Mouse (Mus musculus) heart, embryonic 11.5 days (tissue): ENCODE data around the gene Ddb1. TPM values are rescaled to one million over a fixed set of nuclear protein-coding genes. Genes with fewer than 3 reads are reported as not detected.

ENCODE experiments used
- ATAC-seq: fragments of 200-750 bp; cut with Nextera tagmentation; replicated peaks from 2 replicates; pipeline ENCODE4 v1.8.0; 2017; ENCODE audit warnings: moderate library complexity; ENCODE audit not compliant: insufficient number of reproducible peaks, low FRiP score, low TSS enrichment
- H3K27ac ChIP-seq: fragments of 300-500 bp; sonication (generic); 2 replicates; pipeline ENCODE4 v1.5.1; 2014; ENCODE audit warnings: mild to moderate bottlenecking, low read depth, low read length
- H3K27me3 ChIP-seq: fragments of 300-500 bp; sonication (generic); 2 replicates; pipeline ENCODE4 v1.6.1; 2014; ENCODE audit warnings: mild to moderate bottlenecking, low read length, mixed read lengths; ENCODE audit not compliant: control insufficient read depth, insufficient read depth
- H3K36me3 ChIP-seq: fragments of 300-500 bp; sonication (generic); 2 replicates; pipeline ENCODE4 v1.6.1; 2014; ENCODE audit warnings: mild to moderate bottlenecking, low read length, moderate library complexity, mixed read lengths; ENCODE audit not compliant: control insufficient read depth, insufficient read depth
- H3K4me1 ChIP-seq: fragments of 300-500 bp; sonication (generic); 2 replicates; pipeline ENCODE4 v1.6.1; 2014; ENCODE audit warnings: low read length; ENCODE audit not compliant: control insufficient read depth, insufficient read depth
- H3K4me2 ChIP-seq: fragments of 300-500 bp; sonication (generic); 2 replicates; pipeline ENCODE4 v1.6.1; 2014; ENCODE audit warnings: mild to moderate bottlenecking, moderate library complexity
- H3K4me3 ChIP-seq: fragments of 300-500 bp; sonication (generic); 2 replicates; pipeline ENCODE4 v1.5.1; 2014; ENCODE audit warnings: low read depth, low read length
- H3K9ac ChIP-seq: fragments of 300-500 bp; sonication (generic); 2 replicates; pipeline ENCODE4 v1.6.1; 2014; ENCODE audit warnings: mild to moderate bottlenecking, low read depth, low read length, moderate library complexity
- H3K9me3 ChIP-seq: fragments of 300-500 bp; sonication (generic); replicated peaks from 2 replicates; pipeline ENCODE4 v1.6.1; 2016; ENCODE audit warnings: low read length; ENCODE audit not compliant: control insufficient read depth
- WGBS: fragments of 180-500 bp; shearing (Covaris S2); extraction: QIAGEN DNeasy Blood & Tissue Kit; methylation state at CpG from one replicate; pipeline ENCODE4 v1.1.7; 2014; ENCODE audit not compliant: insufficient replicate concordance; 5-methylcytosine and 5-hydroxymethylcytosine counted together
- polyA plus RNA-seq: library from polyadenylated mRNA; unstranded; fragments of >200 nt; fragmentation: Nextera tagmentation; extraction: Ambion mirVana; gene quantifications from 2 replicates; pipeline ENCODE4 v1.2.1, GENCODE M21; 2014

Ddb1 gene
- polyA plus RNA-seq, 1 experiment from 2014 or later: 265 TPM

DNA sequence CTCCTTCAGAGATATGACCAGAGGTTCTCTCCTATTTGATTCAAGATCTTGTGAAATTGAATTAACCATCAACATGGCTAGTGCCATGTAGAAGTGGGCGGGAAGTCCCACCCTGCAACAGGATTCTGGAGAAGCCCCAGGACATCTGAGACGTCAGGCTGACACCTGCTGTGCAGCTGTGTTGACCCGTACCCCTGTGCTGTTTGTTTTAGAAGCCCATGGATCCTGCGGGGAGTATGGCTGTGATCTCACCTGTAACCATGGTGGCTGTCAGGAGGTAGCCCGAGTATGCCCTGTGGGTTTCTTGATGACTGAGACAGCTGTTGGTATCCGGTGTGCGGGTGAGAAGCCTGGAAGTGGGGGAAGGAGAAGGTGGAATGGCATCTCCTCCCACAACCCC is 32.7 kb downstream of the Ddb1 start:
- H3K4me2 ChIP-seq: no peak overlapping the region
- no peaks in the 10 kb centered on the region for H3K36me3 ChIP-seq
- 45% methylated on average over 7 of the region's 7 CpGs for WGBS
- no peak overlapping the region for H3K4me3 ChIP-seq
- ATAC-seq: no peak
- no peak overlapping the region for H3K9ac ChIP-seq
- H3K4me1 ChIP-seq: peaks cover 10% of the 10 kb centered on the region; the same call in 1 of the 2 replicates
- H3K27me3 ChIP-seq: peaks cover 10% of the 10 kb centered on the region
- H3K9me3 ChIP-seq: no peaks in the 10 kb centered on the region
- no peak overlapping the region for H3K27ac ChIP-seq

DNA sequence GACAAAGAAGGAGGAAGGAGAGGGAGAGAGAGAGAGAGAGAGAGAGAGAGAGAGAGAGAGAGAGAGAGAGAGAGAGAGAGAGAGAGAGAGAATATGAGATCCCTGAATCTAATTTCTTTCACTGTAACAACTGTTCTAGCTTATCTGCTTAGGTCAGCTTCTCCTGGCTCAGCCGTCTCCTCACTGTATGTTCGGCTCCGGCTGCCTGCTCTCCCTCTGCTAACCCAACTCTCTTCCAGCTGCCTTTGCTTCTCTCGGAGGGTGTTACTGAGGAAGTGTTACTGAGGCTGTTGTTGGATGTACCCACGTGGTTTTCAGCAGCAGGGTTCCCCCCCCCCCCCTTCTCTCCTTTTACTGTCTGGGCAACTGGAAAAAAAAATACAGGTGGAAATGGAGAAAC is 35.0 kb downstream of the Ddb1 start:
- Histone ChIP-seq H3K9me3 (no peaks in the 10 kb centered on the region), H3K36me3 (no peaks in the 10 kb centered on the region), H3K4me3 (no peak overlapping the region), H3K27ac (no peak overlapping the region), H3K27me3 (peaks cover 9% of the 10 kb centered on the region), H3K4me2 (no peak overlapping the region), H3K4me1 (peaks cover 4% of the 10 kb centered on the region; the same call in 1 of the 2 replicates), H3K9ac (no peak overlapping the region)
- no peak for ATAC-seq
- WGBS: under 1% methylated on average over 5 of the region's 5 CpGs

DNA sequence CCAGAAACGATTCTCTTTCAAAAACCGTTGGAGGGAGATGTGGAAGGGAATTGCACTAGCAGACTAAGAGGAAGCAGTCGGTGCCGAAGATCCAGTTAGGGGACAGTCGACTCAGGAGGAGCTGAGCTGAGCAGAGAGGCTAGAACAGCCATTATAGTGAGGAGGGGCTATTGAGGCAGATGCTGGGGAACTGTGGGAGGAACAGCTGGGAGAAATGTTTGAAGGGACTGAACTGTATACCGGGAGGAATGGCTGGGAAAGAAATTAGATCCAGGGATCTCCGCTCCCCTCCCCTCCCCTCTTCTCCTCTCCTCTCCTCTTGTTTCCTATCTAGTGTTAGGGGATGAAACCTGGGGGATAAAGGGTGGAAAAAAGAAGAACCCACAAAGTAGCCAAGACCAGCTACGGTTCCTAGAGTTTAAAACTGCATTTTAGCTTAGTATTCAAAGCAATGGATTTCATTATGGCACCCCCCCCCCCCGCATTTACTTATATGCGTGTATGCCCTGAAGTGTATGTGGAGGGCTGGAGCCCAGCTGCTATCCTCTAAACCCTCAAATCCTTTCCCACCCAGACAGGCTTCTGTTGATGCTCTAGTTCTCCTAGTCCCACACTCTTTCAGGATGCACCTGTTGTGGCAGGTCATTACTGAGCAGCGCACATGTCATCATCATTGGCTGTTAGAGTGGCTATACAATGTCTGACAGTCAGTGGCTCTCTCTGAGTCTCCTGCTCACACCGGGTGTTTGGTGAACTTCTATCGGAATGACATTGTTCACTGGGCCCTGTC is 35.7 kb downstream of the Ddb1 start:
- Histone ChIP-seq H3K27ac (no peak overlapping the region), H3K27me3 (0 out of 2 replicates have a peak, but pooled peaks cover 4% of the 10 kb centered on the region), H3K9ac (no peak overlapping the region), H3K9me3 (no peaks in the 10 kb centered on the region), H3K4me2 (no peak overlapping the region; the same call in 1 of the 2 replicates), H3K4me1 (no peaks in the 10 kb centered on the region), H3K4me3 (no peak overlapping the region), H3K36me3 (no peaks in the 10 kb centered on the region)
- no peak for ATAC-seq
- 51% methylated on average over 13 of the region's 13 CpGs for WGBS

DNA sequence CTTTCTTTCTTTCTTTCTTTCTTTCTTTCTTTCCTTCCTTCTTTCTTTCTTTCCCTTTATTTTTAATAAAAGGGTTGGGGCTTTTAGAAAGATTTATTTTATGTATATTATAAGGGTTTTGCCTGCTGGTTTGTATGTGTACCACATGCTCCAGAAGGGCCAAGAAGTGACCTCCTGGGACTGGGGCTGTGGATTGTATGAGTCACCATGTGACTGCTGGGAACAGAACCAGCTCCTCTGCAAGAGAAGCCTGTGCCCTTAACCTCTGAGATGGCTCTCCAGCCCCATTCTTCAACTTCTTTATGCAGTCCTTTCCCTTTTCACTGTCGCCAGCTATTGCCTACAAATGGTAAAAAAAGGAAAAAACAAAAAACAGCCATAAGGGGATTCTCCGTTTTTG is 40.5 kb downstream of the Ddb1 start:
- Histone ChIP-seq H3K4me2 (no peak overlapping the region), H3K27me3 (0 out of 2 replicates have a peak, but pooled peaks cover 2% of the 10 kb centered on the region), H3K9me3 (no peaks in the 10 kb centered on the region), H3K36me3 (no peaks in the 10 kb centered on the region), H3K4me3 (no peak overlapping the region), H3K27ac (no peak overlapping the region), H3K9ac (no peak overlapping the region), H3K4me1 (no peaks in the 10 kb centered on the region)
- 88% methylated on average over 2 of the region's 2 CpGs for WGBS
- ATAC-seq: no peak

DNA sequence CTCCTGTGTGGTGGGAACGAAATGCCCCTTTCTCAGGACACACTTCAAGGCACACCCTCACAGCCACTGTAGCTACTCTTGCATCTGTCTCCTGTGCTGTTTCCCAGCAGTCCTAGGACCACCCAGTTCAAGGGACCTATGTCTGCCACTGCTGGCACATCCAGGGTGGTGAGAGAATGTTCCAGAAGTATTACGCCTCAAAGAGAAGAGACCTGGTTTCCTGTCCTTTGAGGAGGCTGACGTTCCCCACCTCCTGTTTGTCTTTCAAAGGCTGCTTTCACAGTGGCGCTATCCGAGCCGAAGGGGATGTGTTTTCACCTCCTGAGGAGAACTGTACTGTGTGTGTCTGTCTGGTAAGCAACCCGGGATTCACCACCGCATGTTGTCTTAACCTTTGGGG is 43.0 kb downstream of the Ddb1 start:
- Histone ChIP-seq H3K36me3 (no peaks in the 10 kb centered on the region), H3K4me2 (no peak overlapping the region), H3K9ac (no peak overlapping the region), H3K27me3 (no peaks in the 10 kb centered on the region), H3K4me3 (no peak overlapping the region), H3K9me3 (no peaks in the 10 kb centered on the region), H3K27ac (no peak overlapping the region), H3K4me1 (no peaks in the 10 kb centered on the region)
- ATAC-seq: no peak
- 81% methylated on average over 8 of the region's 8 CpGs for WGBS

DNA sequence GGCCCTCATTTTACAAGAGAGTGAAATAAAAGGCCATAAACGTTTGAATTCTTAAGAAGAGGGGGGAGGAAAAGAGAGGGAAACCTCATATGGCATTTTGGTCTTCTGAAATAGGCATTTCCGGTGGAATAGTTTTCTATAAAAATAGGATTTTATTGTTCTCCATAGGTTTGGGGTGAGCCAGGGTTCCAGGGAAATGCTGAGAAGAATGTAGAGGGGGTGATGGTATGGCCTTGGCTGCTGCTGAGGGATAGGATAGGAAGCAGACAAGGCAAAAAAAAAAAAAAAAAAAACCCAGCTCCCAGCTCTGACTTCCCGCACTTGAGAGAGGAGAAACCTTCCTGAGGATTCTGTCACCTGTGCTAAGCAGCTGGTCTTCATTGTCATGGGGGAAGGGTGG is 50.9 kb downstream of the Ddb1 start:
- H3K4me3 ChIP-seq: no peak overlapping the region
- no peaks in the 10 kb centered on the region for H3K9me3 ChIP-seq
- ATAC-seq: no peak
- WGBS: 55% methylated on average over 3 of the region's 3 CpGs
- H3K27me3 ChIP-seq: no peaks in the 10 kb centered on the region
- H3K27ac ChIP-seq: no peak overlapping the region
- H3K4me2 ChIP-seq: no peak overlapping the region
- 0 out of 2 replicates have a peak overlapping the region, but pooled peaks have one; percentile 39 for H3K9ac ChIP-seq
- H3K36me3 ChIP-seq: no peaks in the 10 kb centered on the region
- H3K4me1 ChIP-seq: peaks cover 12% of the 10 kb centered on the region

DNA sequence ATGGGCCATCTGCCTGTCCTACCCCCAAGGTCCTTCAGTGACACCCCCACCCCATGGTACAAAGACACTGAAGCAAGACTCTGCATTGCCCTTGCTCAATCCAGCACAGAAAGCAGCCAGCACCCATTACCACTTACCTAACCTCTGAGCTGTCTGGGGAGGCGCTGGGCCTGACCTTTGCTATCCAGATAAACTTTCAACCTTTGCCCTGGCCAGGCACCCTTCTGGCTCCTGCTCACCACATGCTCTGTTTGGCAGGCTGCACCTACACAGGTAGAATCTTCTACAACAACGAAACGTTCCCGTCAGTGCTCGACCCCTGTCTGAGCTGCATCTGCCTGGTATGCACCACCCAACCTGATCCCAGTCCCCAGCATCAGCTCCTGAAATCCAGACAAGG is 52.6 kb downstream of the Ddb1 start:
- no peaks in the 10 kb centered on the region for H3K27me3 ChIP-seq
- H3K4me1 ChIP-seq: peaks cover 12% of the 10 kb centered on the region
- WGBS: 64% methylated on average over 5 of the region's 5 CpGs
- H3K4me3 ChIP-seq: no peak overlapping the region
- no peak overlapping the region for H3K4me2 ChIP-seq
- no peak overlapping the region for H3K27ac ChIP-seq
- no peaks in the 10 kb centered on the region for H3K36me3 ChIP-seq
- no peaks in the 10 kb centered on the region for H3K9me3 ChIP-seq
- no peak for ATAC-seq
- H3K9ac ChIP-seq: no peak overlapping the region

DNA sequence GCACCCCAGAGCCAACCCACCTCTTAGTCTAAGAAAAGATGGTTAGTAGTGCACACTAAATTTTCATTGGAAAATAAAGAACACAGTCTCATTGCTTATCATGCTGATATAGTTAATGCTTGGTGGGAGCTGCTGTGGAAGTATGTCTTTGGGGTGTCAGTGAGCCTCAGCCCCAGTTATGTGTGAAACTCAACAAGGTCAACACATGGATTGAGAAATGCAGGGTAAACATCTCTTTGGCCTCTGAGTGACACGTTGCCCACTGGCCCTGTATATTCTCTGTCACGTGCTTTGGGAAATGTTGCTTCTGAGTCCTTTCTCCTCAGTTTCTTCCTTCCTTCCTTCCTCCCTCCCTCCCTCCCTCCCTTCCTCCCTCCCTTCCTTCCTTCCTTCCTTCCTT is 53.3 kb downstream of the Ddb1 start:
- peaks cover 12% of the 10 kb centered on the region for H3K4me1 ChIP-seq
- no peaks in the 10 kb centered on the region for H3K27me3 ChIP-seq
- H3K36me3 ChIP-seq: no peaks in the 10 kb centered on the region
- no peaks in the 10 kb centered on the region for H3K9me3 ChIP-seq
- WGBS: 67% methylated on average over 2 of the region's 2 CpGs
- H3K9ac ChIP-seq: no peak overlapping the region
- no peak overlapping the region for H3K27ac ChIP-seq
- no peak for ATAC-seq
- H3K4me2 ChIP-seq: no peak overlapping the region
- H3K4me3 ChIP-seq: no peak overlapping the region

DNA sequence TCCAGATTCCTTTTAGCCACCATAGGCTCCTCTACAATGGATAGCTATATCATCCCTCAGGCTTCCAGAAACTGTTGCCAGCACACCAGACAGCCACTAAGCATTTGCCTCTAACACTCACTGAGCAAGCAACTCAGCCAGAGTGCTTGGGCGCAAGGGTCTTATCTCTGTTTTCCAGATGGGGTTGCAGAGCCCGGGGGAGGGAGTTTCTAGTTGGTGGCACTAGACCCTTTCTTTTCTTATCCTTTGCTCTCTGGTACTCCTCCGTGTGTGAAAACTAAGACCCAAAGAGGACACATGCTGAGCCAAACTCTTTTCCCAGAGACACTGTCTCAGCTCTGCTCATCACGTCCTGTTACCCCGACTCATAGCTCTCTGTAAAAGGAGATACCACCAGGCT is 56.2 kb downstream of the Ddb1 start:
- peaks cover 10% of the 10 kb centered on the region for H3K4me1 ChIP-seq
- H3K9me3 ChIP-seq: no peaks in the 10 kb centered on the region
- 33% methylated on average over 5 of the region's 5 CpGs for WGBS
- H3K4me3 ChIP-seq: no peak overlapping the region
- H3K27ac ChIP-seq: peak overlapping the region; percentile 79
- no peak overlapping the region for H3K4me2 ChIP-seq
- no peaks in the 10 kb centered on the region for H3K27me3 ChIP-seq
- ATAC-seq: peak; percentile 83
- no peaks in the 10 kb centered on the region for H3K36me3 ChIP-seq
- H3K9ac ChIP-seq: no peak overlapping the region
